Mouse (Mus musculus) hindbrain, embryonic 15.5 days (tissue): ENCODE data around the gene Ikzf5. TPM values are rescaled to one million over a fixed set of nuclear protein-coding genes. Genes with fewer than 3 reads are reported as not detected.

ENCODE experiments used
- polyA plus RNA-seq: library from polyadenylated mRNA; unstranded; fragments of >200 nt; fragmentation: Nextera tagmentation; extraction: Ambion mirVana; gene quantifications from 2 replicates; pipeline ENCODE4 v1.2.1, GENCODE M21; 2015

The Ikzf5 gene
- polyA plus RNA-seq, 1 experiment from 2014 or later: 10.4 TPM

Other genes starting within 250 kb of the Ikzf5 start
- 0.05 TPM in 1 of 2 replicates, not detected in the other for gene 5430419D17Rik, start 236.1 kb downstream of the Ikzf5 start, polyA plus RNA-seq
- not detected in 2 replicates for gene Cuzd1, start 88.2 kb downstream of the Ikzf5 start, polyA plus RNA-seq
- not detected in 2 replicates for gene Fam24b, start 81.0 kb downstream of the Ikzf5 start, polyA plus RNA-seq
- not detected in 2 replicates for gene Fam24a, start 76.7 kb downstream of the Ikzf5 start, polyA plus RNA-seq
- gene 2310057M21Rik, start 47.8 kb downstream of the Ikzf5 start, polyA plus RNA-seq: 29.3 and 30.2 TPM in 2 replicates
- 49.0 and 51.4 TPM in 2 replicates for gene Pstk, start 39.4 kb downstream of the Ikzf5 start, polyA plus RNA-seq
- 90.0 and 100 TPM in 2 replicates for gene Acadsb, start 80 bp upstream of the Ikzf5 start, polyA plus RNA-seq
- gene Hmx3, start 132.3 kb upstream of the Ikzf5 start, polyA plus RNA-seq: 0.60 and 0.93 TPM in 2 replicates
- 1.3 and 1.4 TPM in 2 replicates for gene Hmx2, start 138.3 kb upstream of the Ikzf5 start, polyA plus RNA-seq
- gene Bub3, start 149.7 kb upstream of the Ikzf5 start, polyA plus RNA-seq: 158 and 164 TPM in 2 replicates